Mouse (Mus musculus) olfactory bulb, adult 2 months (tissue): ENCODE measurements at regions not wholly inside any gene's neighbourhood (a gene's known extent, or its start where the extent isn't known, plus 50 kb on each side); places are given as distances from the start of the nearest gene placed in this dataset.

Experiments used
- H3K27ac ChIP-seq: fragments of 200-500 bp; 2 replicates; pipeline ENCODE4 v1.5.1; 2012; ENCODE audit warnings: low read depth, low read length; ENCODE audit not compliant: insufficient read depth
- H3K4me1 ChIP-seq: fragments of 200-500 bp; 2 replicates; pipeline ENCODE4 v1.6.1; 2012; ENCODE audit warnings: low read length; ENCODE audit not compliant: control insufficient read depth, insufficient read depth
- H3K4me3 ChIP-seq: fragments of 200-500 bp; 2 replicates; pipeline ENCODE4 v1.5.1; 2012; ENCODE audit warnings: mild to moderate bottlenecking, low read depth, low read length, moderate library complexity; ENCODE audit not compliant: insufficient read depth
- CTCF ChIP-seq: fragments of 200-500 bp; IDR thresholded peaks from 2 replicates; pipeline ENCODE4 v1.5.1; 2012; ENCODE audit warnings: low read depth, mild to moderate bottlenecking, low read length, moderate library complexity; ENCODE audit not compliant: insufficient read depth
- POLR2A ChIP-seq: fragments of 200-500 bp; IDR thresholded peaks from 2 replicates; pipeline ENCODE4 v1.6.1; 2012; ENCODE audit warnings: mild to moderate bottlenecking, low read depth, low read length, moderate library complexity; ENCODE audit not compliant: insufficient read depth
- WGBS: fragments of 180-500 bp; shearing (Covaris S2); methylation state at CpG from one replicate; pipeline ENCODE4 v1.1.7; 2018; 5-methylcytosine and 5-hydroxymethylcytosine counted together

DNA sequence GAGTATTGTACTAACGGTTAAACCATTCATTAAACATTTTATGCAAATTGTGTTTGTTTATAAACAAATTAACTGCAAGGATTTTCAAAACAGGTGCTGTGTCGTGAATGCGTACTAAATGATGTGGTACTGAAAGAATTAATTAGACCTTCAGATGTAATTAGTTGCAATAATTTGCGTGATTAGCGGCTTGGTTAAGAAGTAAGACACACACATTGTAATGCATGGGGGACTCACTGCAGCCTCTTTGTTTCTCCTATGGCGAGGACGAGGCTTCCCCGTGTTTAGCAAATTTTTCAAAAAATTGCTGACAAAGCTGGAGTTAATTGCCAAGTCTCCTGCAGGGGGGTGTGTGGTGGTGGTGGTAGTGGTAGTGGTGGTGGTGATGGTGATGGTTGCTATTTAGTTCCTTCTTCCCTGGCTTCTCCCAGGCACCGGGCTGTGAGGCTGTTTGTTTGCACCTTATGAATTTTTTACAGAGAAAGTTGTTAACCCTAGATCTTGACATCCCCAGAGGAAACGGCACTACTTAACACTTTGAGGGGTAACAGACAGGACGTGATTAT, 275.4 kb upstream of the Zfp507 start:
- 27% methylated on average over 11 of the region's 11 CpGs for WGBS
- H3K4me1 ChIP-seq: no peaks in the 10 kb centered on the region

DNA sequence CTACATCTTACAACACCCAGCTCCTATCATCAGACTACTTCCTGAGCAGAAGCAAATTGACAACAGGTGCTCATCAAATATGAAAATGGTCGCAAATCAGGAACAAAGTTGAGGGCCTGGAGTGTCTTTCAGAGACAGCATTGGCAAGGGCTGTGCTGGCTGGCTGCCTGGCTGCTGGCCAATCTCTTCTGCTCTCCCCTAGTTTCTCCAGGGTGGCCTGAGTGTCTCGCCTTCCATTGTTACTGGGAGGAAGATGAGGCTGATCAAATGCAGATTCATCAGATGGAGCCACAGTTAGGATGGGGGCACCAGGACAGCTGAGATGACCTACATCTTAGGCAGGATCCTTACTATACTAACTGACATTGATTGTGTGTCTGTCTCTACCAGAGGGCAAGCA, 274.5 kb upstream of the Zfp507 start:
- TF ChIP-seq CTCF (no peak), POLR2A (no peak)
- H3K27ac ChIP-seq: no peak overlapping the region
- 52% methylated on average over 2 of the region's 2 CpGs for WGBS
- no peaks in the 10 kb centered on the region for H3K4me1 ChIP-seq
- H3K4me3 ChIP-seq: no peak overlapping the region

More for the DNA sequence above, 275.4 kb upstream of the Zfp507 start:
- H3K4me3 ChIP-seq: no peak overlapping the region
- no peak overlapping the region for H3K27ac ChIP-seq
- TF ChIP-seq CTCF (no peak), POLR2A (no peak)

- H3K4me3 ChIP-seq: no peak overlapping the region
Measured at GRCm38 (mm10) chr7:36076021-36076441, 273.2 kb upstream of the Zfp507 start.

GRCm38 (mm10) chr7:36071774-36072173, 269.0 kb upstream of the Zfp507 start:
- TF ChIP-seq CTCF (peak; percentile 78), POLR2A (no peak)
- 8% methylated on average over 13 of the region's 13 CpGs for WGBS
- Histone ChIP-seq H3K4me3 (no peak overlapping the region), H3K27ac (no peak overlapping the region), H3K4me1 (0 out of 2 replicates have a peak, but pooled peaks cover 2% of the 10 kb centered on the region)

More at GRCm38 (mm10) chr7:36076021-36076441, 273.2 kb upstream of the Zfp507 start:
- TF ChIP-seq POLR2A (no peak), CTCF (no peak)
- Histone ChIP-seq H3K4me1 (0 out of 2 replicates have a peak, but pooled peaks cover 2% of the 10 kb centered on the region), H3K27ac (no peak overlapping the region)
- WGBS: 25% methylated on average over 11 of the region's 11 CpGs

DNA sequence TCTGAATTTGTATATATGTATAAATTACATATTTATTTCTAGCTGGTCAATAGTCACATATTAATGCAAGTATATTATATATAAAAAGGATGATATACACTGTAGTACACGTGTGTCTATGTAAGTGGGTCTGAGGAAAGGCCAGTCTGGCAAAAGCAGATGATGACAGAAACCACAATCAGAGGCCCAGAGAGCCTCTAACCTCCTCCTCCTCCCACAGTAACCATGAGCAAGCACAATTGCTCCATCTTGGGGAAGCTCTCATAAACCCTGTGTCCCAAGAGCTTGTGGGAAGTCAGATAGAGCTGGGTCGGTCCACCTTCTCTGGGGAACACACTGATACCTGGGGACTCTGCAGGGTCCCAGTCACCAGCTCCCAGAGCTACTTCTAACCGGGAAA, 263.9 kb upstream of the Zfp507 start:
- no peak for TF ChIP-seq POLR2A
- no peak for TF ChIP-seq CTCF
- no peak overlapping the region for H3K4me3 ChIP-seq
- 0 out of 2 replicates have a peak, but pooled peaks cover 2% of the 10 kb centered on the region for H3K4me1 ChIP-seq
- WGBS: 80% methylated on average over 3 of the region's 3 CpGs
- H3K27ac ChIP-seq: no peak overlapping the region

DNA sequence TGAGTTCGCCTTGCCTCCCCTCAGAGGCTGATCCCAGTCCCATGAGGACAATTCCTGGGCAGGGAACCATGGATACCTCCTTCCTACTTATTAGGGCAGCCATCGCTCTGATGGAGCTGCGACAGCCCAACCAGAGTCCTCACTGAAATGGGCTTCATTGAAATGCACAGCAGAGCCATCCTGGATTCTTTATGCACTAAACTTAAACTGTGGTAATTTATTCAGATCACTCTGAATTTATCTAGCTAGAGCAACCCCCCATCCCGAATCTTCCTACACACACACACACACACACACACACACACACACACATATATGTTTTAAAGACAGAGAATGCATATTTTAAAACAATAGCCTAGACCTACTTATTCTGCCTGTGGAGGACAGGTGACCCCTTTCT, 258.9 kb upstream of the Zfp507 start:
- TF ChIP-seq POLR2A: no peak
- TF ChIP-seq CTCF: no peak
- H3K27ac ChIP-seq: no peak overlapping the region
- H3K4me3 ChIP-seq: no peak overlapping the region
- WGBS: 93% methylated on average over 4 of the region's 4 CpGs
- no peaks in the 10 kb centered on the region for H3K4me1 ChIP-seq

GRCm38 (mm10) chr7:36060426-36060825, 257.6 kb upstream of the Zfp507 start:
- 80% methylated on average over 4 of the region's 4 CpGs for WGBS
- H3K27ac ChIP-seq: no peak overlapping the region
- no peak overlapping the region for H3K4me3 ChIP-seq
- TF ChIP-seq POLR2A (no peak), CTCF (no peak)
- H3K4me1 ChIP-seq: no peaks in the 10 kb centered on the region

DNA sequence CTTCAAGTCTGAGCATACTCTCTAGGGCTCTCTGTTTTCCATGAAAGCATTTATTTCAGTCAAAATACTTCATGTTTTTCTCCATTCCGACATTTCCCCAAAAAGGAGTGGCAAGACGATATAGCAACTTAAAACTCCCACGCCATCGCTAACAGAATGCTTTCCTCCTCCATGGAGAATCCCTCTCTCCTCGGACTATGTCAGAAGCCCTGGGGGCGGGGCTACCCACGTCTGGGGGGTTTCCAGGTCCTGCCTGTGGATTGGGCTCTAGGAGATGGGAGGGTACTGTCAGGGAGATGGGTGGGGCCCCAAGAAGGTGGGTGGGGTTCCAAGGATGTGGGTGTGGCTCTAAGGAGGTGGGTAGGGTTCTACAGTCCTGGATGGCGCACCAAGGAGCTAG, 243.2 kb upstream of the Zfp507 start:
- no peaks in the 10 kb centered on the region for H3K4me1 ChIP-seq
- H3K27ac ChIP-seq: no peak overlapping the region
- 80% methylated on average over 8 of the region's 8 CpGs for WGBS
- TF ChIP-seq POLR2A (no peak), CTCF (no peak)
- H3K4me3 ChIP-seq: no peak overlapping the region

- TF ChIP-seq CTCF (no peak), POLR2A (no peak)
Measured at GRCm38 (mm10) chr7:36031881-36032280, 229.1 kb upstream of the Zfp507 start.

DNA sequence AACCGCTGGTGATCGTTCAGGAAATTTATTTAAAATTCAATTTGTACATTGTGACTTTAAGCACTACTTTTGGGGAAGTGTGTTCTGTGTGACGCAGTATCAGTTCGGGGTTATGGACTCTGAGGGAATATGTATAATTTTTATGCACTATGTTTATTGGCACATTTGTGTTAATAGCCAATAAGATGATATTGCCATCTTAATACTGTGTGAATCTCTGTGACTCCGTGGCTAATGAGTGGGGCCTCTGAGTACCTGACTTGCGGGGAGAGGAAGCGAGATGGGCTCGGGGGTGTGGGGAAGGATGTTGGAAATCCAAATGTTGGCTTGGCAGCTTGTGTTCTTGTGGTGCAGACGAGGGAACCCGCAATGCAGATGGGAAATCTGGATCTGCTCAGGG, 220.2 kb upstream of the Zfp507 start:
- no peak for TF ChIP-seq CTCF
- TF ChIP-seq POLR2A: no peak
- WGBS: 84% methylated on average over 10 of the region's 10 CpGs
- no peak overlapping the region for H3K4me3 ChIP-seq
- H3K27ac ChIP-seq: no peak overlapping the region
- no peaks in the 10 kb centered on the region for H3K4me1 ChIP-seq

More at GRCm38 (mm10) chr7:36031881-36032280, 229.1 kb upstream of the Zfp507 start:
- H3K4me1 ChIP-seq: no peaks in the 10 kb centered on the region
- H3K27ac ChIP-seq: no peak overlapping the region
- WGBS: 99% methylated on average over 3 of the region's 3 CpGs
- H3K4me3 ChIP-seq: no peak overlapping the region
